Mouse (Mus musculus): ENCODE results near the gene Pla2g2f. TPM values are rescaled to one million over a fixed set of nuclear protein-coding genes. Genes with fewer than 3 reads are reported as not detected.

Pla2g2f gene
- total and polyA plus RNA-seq, 3 experiments, result 0.11 TPM; not detected in 2

- no peak for DNase-seq (ENCODE audit: low spot score)
- peaks cover 56% of the 10 kb centered on the region for H3K9me3 ChIP-seq (replicated peaks)
- no peak for ATAC-seq (ENCODE audit: extremely low read depth, insufficient number of reproducible peaks, low FRiP score, poor library complexity, severe bottlenecking)
- no peaks in the 10 kb centered on the region for H3K27me3 ChIP-seq (ENCODE audit: insufficient read depth, low read length)
- H3K4me1 ChIP-seq (ENCODE audit: insufficient read depth, low read depth, low read length), result no peaks in the 10 kb centered on the region
- H3K36me3 ChIP-seq (replicated peaks), result no peaks in the 10 kb centered on the region
- TF ChIP-seq CTCF (IDR thresholded peaks at IDR 0.05; ENCODE audit: low read depth, low read length), result no peak
- no peak for TF ChIP-seq GATA2 (IDR thresholded peaks at IDR 0.05; ENCODE audit: borderline replicate concordance, low read depth, low read length)
- no peak for TF ChIP-seq POLR2AphosphoS5 (IDR thresholded peaks at IDR 0.05; ENCODE audit: insufficient replicate concordance, low read depth, low read length)
- TF ChIP-seq TAL1 (conservative IDR thresholded peaks at IDR 0.05; ENCODE audit: low read depth, low read length), result no peak
- no peak for TF ChIP-seq GATA1 (IDR thresholded peaks at IDR 0.05; ENCODE audit: borderline replicate concordance, low read length)
- no peak overlapping the region for H3K4me3 ChIP-seq (ENCODE audit: low read depth, low read length)
Observed at GRCm38 (mm10) chr4:138777417-138778407, 20.3 kb upstream of the Pla2g2f start.

- no peak for TF ChIP-seq TAL1 (conservative IDR thresholded peaks at IDR 0.05; ENCODE audit: low read depth, low read length)
- no peak for TF ChIP-seq GATA1 (IDR thresholded peaks at IDR 0.05; ENCODE audit: borderline replicate concordance, low read length)
- no peak for TF ChIP-seq POLR2AphosphoS5 (IDR thresholded peaks at IDR 0.05; ENCODE audit: insufficient replicate concordance, low read depth, low read length)
- TF ChIP-seq CTCF (IDR thresholded peaks at IDR 0.05; ENCODE audit: low read depth, low read length), result no peak
- TF ChIP-seq GATA2 (IDR thresholded peaks at IDR 0.05; ENCODE audit: borderline replicate concordance, low read depth, low read length), result no peak
- Histone ChIP-seq H3K4me3 (ENCODE audit: low read depth, low read length) (no peak within 1 kb of the TSS), H3K4me1 (ENCODE audit: insufficient read depth, low read depth, low read length) (no peaks in the 10 kb centered on the region), H3K36me3 (replicated peaks) (no peaks in the 10 kb centered on the region), H3K9me3 (replicated peaks) (peaks cover 65% of the 10 kb centered on the region), H3K27me3 (ENCODE audit: insufficient read depth, low read length) (no peaks in the 10 kb centered on the region)
- no peak for ATAC-seq (ENCODE audit: extremely low read depth, insufficient number of reproducible peaks, low FRiP score, poor library complexity, severe bottlenecking)
- DNase-seq (ENCODE audit: low spot score), result no peak
Observed at GRCm38 (mm10) chr4:138775435-138775834, 18.0 kb upstream of the Pla2g2f start, which contains the start of gene Pla2g2d. TSS of gene Pla2g2d (plus strand) at chr4:138775735.

- no peaks in the 10 kb centered on the region for H3K27me3 ChIP-seq (ENCODE audit: insufficient read depth, low read length)
- H3K9me3 ChIP-seq (replicated peaks), result peaks cover 62% of the 10 kb centered on the region
- no peak overlapping the region for H3K4me3 ChIP-seq (ENCODE audit: low read depth, low read length)
- DNase-seq (ENCODE audit: low spot score) (no peak), ATAC-seq (ENCODE audit: extremely low read depth, insufficient number of reproducible peaks, low FRiP score, poor library complexity, severe bottlenecking) (no peak)
- no peaks in the 10 kb centered on the region for H3K36me3 ChIP-seq (replicated peaks)
- no peaks in the 10 kb centered on the region for H3K4me1 ChIP-seq (ENCODE audit: insufficient read depth, low read depth, low read length)
- no peak for TF ChIP-seq GATA1 (IDR thresholded peaks at IDR 0.05; ENCODE audit: borderline replicate concordance, low read length)
- TF ChIP-seq POLR2AphosphoS5 (IDR thresholded peaks at IDR 0.05; ENCODE audit: insufficient replicate concordance, low read depth, low read length), result no peak
- no peak for TF ChIP-seq GATA2 (IDR thresholded peaks at IDR 0.05; ENCODE audit: borderline replicate concordance, low read depth, low read length)
- no peak for TF ChIP-seq TAL1 (conservative IDR thresholded peaks at IDR 0.05; ENCODE audit: low read depth, low read length)
- no peak for TF ChIP-seq CTCF (IDR thresholded peaks at IDR 0.05; ENCODE audit: low read depth, low read length)
Observed at GRCm38 (mm10) chr4:138772386-138772785, 15.0 kb upstream of the Pla2g2f start.

- no peak for TF ChIP-seq GATA1 (IDR thresholded peaks at IDR 0.05; ENCODE audit: borderline replicate concordance, low read length)
- no peak for TF ChIP-seq TAL1 (conservative IDR thresholded peaks at IDR 0.05; ENCODE audit: low read depth, low read length)
- TF ChIP-seq GATA2 (IDR thresholded peaks at IDR 0.05; ENCODE audit: borderline replicate concordance, low read depth, low read length), result no peak
- TF ChIP-seq POLR2AphosphoS5 (IDR thresholded peaks at IDR 0.05; ENCODE audit: insufficient replicate concordance, low read depth, low read length), result no peak
- TF ChIP-seq CTCF (IDR thresholded peaks at IDR 0.05; ENCODE audit: low read depth, low read length), result no peak
- Histone ChIP-seq H3K36me3 (replicated peaks) (no peaks in the 10 kb centered on the region), H3K9me3 (replicated peaks) (peaks cover 60% of the 10 kb centered on the region), H3K4me1 (ENCODE audit: insufficient read depth, low read depth, low read length) (no peaks in the 10 kb centered on the region), H3K27me3 (ENCODE audit: insufficient read depth, low read length) (no peaks in the 10 kb centered on the region), H3K4me3 (ENCODE audit: low read depth, low read length) (no peak overlapping the region)
- no peak for ATAC-seq (ENCODE audit: extremely low read depth, insufficient number of reproducible peaks, low FRiP score, poor library complexity, severe bottlenecking)
- DNase-seq (ENCODE audit: low spot score), result no peak
Observed at GRCm38 (mm10) chr4:138771970-138772369, 14.5 kb upstream of the Pla2g2f start.

GRCm38 (mm10) chr4:138762266-138762665 lies 4.8 kb upstream of the Pla2g2f start:
- DNase-seq (ENCODE audit: low spot score) (no peak), ATAC-seq (ENCODE audit: extremely low read depth, insufficient number of reproducible peaks, low FRiP score, poor library complexity, severe bottlenecking) (no peak)
- no peaks in the 10 kb centered on the region for H3K4me1 ChIP-seq (ENCODE audit: insufficient read depth, low read depth, low read length)
- peaks cover 41% of the 10 kb centered on the region for H3K9me3 ChIP-seq (replicated peaks)
- H3K4me3 ChIP-seq (ENCODE audit: low read depth, low read length), result no peak overlapping the region
- TF ChIP-seq POLR2AphosphoS5 (IDR thresholded peaks at IDR 0.05; ENCODE audit: insufficient replicate concordance, low read depth, low read length) (no peak), GATA2 (IDR thresholded peaks at IDR 0.05; ENCODE audit: borderline replicate concordance, low read depth, low read length) (no peak), TAL1 (conservative IDR thresholded peaks at IDR 0.05; ENCODE audit: low read depth, low read length) (no peak), GATA1 (IDR thresholded peaks at IDR 0.05; ENCODE audit: borderline replicate concordance, low read length) (no peak), CTCF (IDR thresholded peaks at IDR 0.05; ENCODE audit: low read depth, low read length) (no peak)
- H3K36me3 ChIP-seq (replicated peaks), result no peaks in the 10 kb centered on the region
- H3K27me3 ChIP-seq (ENCODE audit: insufficient read depth, low read length), result no peaks in the 10 kb centered on the region

GRCm38 (mm10) chr4:138755983-138756382 lies 1.4 kb downstream of the Pla2g2f start:
- no peaks in the 10 kb centered on the region for H3K4me1 ChIP-seq (ENCODE audit: insufficient read depth, low read depth, low read length)
- H3K9me3 ChIP-seq (replicated peaks), result peaks cover 88% of the 10 kb centered on the region
- no peak for ATAC-seq (ENCODE audit: extremely low read depth, insufficient number of reproducible peaks, low FRiP score, poor library complexity, severe bottlenecking)

More at GRCm38 (mm10) chr4:138755983-138756382, 1.4 kb downstream of the Pla2g2f start:
- H3K27me3 ChIP-seq (ENCODE audit: insufficient read depth, low read length), result no peaks in the 10 kb centered on the region
- no peak overlapping the region for H3K4me3 ChIP-seq (ENCODE audit: low read depth, low read length)
- no peak for TF ChIP-seq GATA1 (IDR thresholded peaks at IDR 0.05; ENCODE audit: borderline replicate concordance, low read length)
- no peak for TF ChIP-seq GATA2 (IDR thresholded peaks at IDR 0.05; ENCODE audit: borderline replicate concordance, low read depth, low read length)
- TF ChIP-seq CTCF (IDR thresholded peaks at IDR 0.05; ENCODE audit: low read depth, low read length), result no peak
- TF ChIP-seq TAL1 (conservative IDR thresholded peaks at IDR 0.05; ENCODE audit: low read depth, low read length), result no peak
- TF ChIP-seq POLR2AphosphoS5 (IDR thresholded peaks at IDR 0.05; ENCODE audit: insufficient replicate concordance, low read depth, low read length), result no peak
- H3K36me3 ChIP-seq (replicated peaks), result no peaks in the 10 kb centered on the region
- no peak for DNase-seq (ENCODE audit: low spot score)

Data from G1E (cell line).